Comparison of ENCODE assay signal across 7 mouse cellular contexts in genomic region chr4:43558028-43558630, GRCm38 (mm10). TPM values are rescaled to one million over a fixed set of nuclear protein-coding genes. Genes with fewer than 3 reads are reported as not detected.
DNase-seq lines count a peak whose midpoint lies in the region; ATAC-seq and TF ChIP-seq lines count a peak whose summit lies in the region.

No protein-coding gene starts in this region.

- H3K4me2 ChIP-seq in embryonic facial prominence, embryonic 15.5 days (replicated peaks), result peak overlapping the region; percentile 84
- peak overlapping the region; percentile 79 for H3K4me2 ChIP-seq in kidney, postnatal 0 days (ENCODE audit: low read length)

- no peak overlapping the region for H3K4me3 ChIP-seq in testis, adult 2 months (ENCODE audit: control insufficient read depth, low read depth, low read length)
- H3K4me3 ChIP-seq in embryonic facial prominence, embryonic 15.5 days (replicated peaks), result peak overlapping the region; percentile 27
- peak overlapping the region; percentile 11 for H3K4me3 ChIP-seq in kidney, postnatal 0 days (replicated peaks; ENCODE audit: low read depth, low read length)
- H3K4me3 ChIP-seq in macrophage (ENCODE audit: inconsistent target), result peak overlapping the region; percentile 94

- peaks cover 90% of the 10 kb centered on the region for H3K79me2 ChIP-seq in macrophage (ENCODE audit: inconsistent target)

- peaks cover 2% of the 10 kb centered on the region for H3K36me3 ChIP-seq in testis, adult 2 months (ENCODE audit: control insufficient read depth, insufficient read depth, low read length)
- H3K36me3 ChIP-seq in embryonic facial prominence, embryonic 15.5 days, result peaks cover 37% of the 10 kb centered on the region
- H3K36me3 ChIP-seq in kidney, postnatal 0 days (ENCODE audit: insufficient read depth, low read length), result peaks cover 35% of the 10 kb centered on the region
- peaks cover 41% of the 10 kb centered on the region for H3K36me3 ChIP-seq in macrophage (ENCODE audit: inconsistent target)

- TF ChIP-seq CTCF in testis, adult 2 months (IDR thresholded peaks at IDR 0.05; ENCODE audit: control insufficient read depth, insufficient read depth, insufficient replicate concordance, low read depth, low read length), result no peak
- no peak for TF ChIP-seq CTCF in kidney, postnatal 0 days (IDR thresholded peaks at IDR 0.05; ENCODE audit: low read depth)

- peaks cover 13% of the 10 kb centered on the region for H3K4me1 ChIP-seq in testis, adult 2 months (ENCODE audit: control insufficient read depth, insufficient read depth, low read length)
- peaks cover 43% of the 10 kb centered on the region for H3K4me1 ChIP-seq in embryonic facial prominence, embryonic 15.5 days
- peaks cover 39% of the 10 kb centered on the region for H3K4me1 ChIP-seq in kidney, postnatal 0 days (replicated peaks; ENCODE audit: insufficient read depth, low read length)

- 21% methylated on average over 5 of the region's 5 CpGs for WGBS in embryonic facial prominence, embryonic 15.5 days
- whole genome bisulfite sequencing in kidney, postnatal 0 days, result 19% methylated on average over 5 of the region's 5 CpGs
- 6% methylated on average over 5 of the region's 5 CpGs for WGBS in macrophage (ENCODE audit: missing documents)

- no peaks in the 10 kb centered on the region for H3K9me3 ChIP-seq in embryonic facial prominence, embryonic 15.5 days (replicated peaks)
- no peaks in the 10 kb centered on the region for H3K9me3 ChIP-seq in kidney, postnatal 0 days (replicated peaks; ENCODE audit: low read length)

- TF ChIP-seq POLR2A in testis, adult 2 months (IDR thresholded peaks at IDR 0.05; ENCODE audit: control insufficient read depth, low read depth, low read length), result no peak

- no peak for ATAC-seq in embryonic facial prominence, embryonic 15.5 days (ENCODE audit: insufficient number of reproducible peaks, low FRiP score, low TSS enrichment, low read depth)
- ATAC-seq in kidney, postnatal 0 days (replicated peaks; ENCODE audit: low FRiP score, low read depth), result no peak; the same call in 1 of the 2 replicates

- peak overlapping the region; percentile 21; the same call in 1 of the 2 replicates for H3K9ac ChIP-seq in embryonic facial prominence, embryonic 15.5 days
- H3K9ac ChIP-seq in kidney, postnatal 0 days (ENCODE audit: low read depth, low read length), result peak overlapping the region; percentile 43; the same call in 1 of the 2 replicates

- peak overlapping the region; percentile 41; the same call in 1 of the 2 replicates for H3K27ac ChIP-seq in testis, adult 2 months (ENCODE audit: control insufficient read depth, insufficient read depth, low read depth, low read length)
- H3K27ac ChIP-seq in embryonic facial prominence, embryonic 15.5 days (replicated peaks), result peak overlapping the region; percentile 85
- H3K27ac ChIP-seq in kidney, postnatal 0 days, result peak overlapping the region; percentile 99
- H3K27ac ChIP-seq in macrophage, result peak overlapping the region; percentile 97

- no peak for DNase-seq in testis, postnatal 10 days (ENCODE audit: low spot score)
- DNase-seq in kidney, postnatal 0 days (ENCODE audit: low spot score), result peak; percentile 92
- no peak for DNase-seq in gastrocnemius, postnatal 4 days (ENCODE audit: low spot score in 2 of 2)
- DNase-seq in left cerebral cortex, postnatal 14 days (ENCODE audit: low spot score in 2 of 2), result no peak

- intact Hi-C loops in left cerebral cortex, postnatal 14 days (cut with DNase I), result no loop called here

- no peaks in the 10 kb centered on the region for H3K27me3 ChIP-seq in testis, adult 2 months (ENCODE audit: control insufficient read depth, insufficient read depth, low read length)
- H3K27me3 ChIP-seq in embryonic facial prominence, embryonic 15.5 days, result no peaks in the 10 kb centered on the region
- H3K27me3 ChIP-seq in kidney, postnatal 0 days (ENCODE audit: insufficient read depth, low read length), result no peaks in the 10 kb centered on the region

RNA-seq across cellular contexts. Expression of gene Creb3, which starts 4.0 kb away (rescaled TPM):
- polyA plus RNA-seq in testis, adult 2 months (2012; rRNA removed), result 27.9 and 35.0 TPM in 2 replicates
- 77.5 and 88.2 TPM in 2 replicates for polyA plus RNA-seq in embryonic facial prominence, embryonic 15.5 days (2015; fragmentation: Nextera tagmentation; extraction: Ambion mirVana)
- polyA plus RNA-seq in kidney, postnatal 0 days (2015; fragmentation: Nextera tagmentation; extraction: Ambion mirVana), result 74.1 and 76.5 TPM in 2 replicates
- 100 to 1,000 TPM in 8 of 26 experiments, 10 to 100 TPM in 18; 29.0 to 168 (median 80.2) TPM for total RNA-seq in macrophage (2018; cell fraction: chromatin; rRNA removed)
- 10 to 100 TPM; 35.3 to 65.4 (median 48.7) TPM for total RNA-seq in macrophage (2018; cell fraction: cytosol; rRNA removed)
- total RNA-seq in macrophage (2018; cell fraction: nucleus; rRNA removed), result 100 to 1,000 TPM in 1 of 26 experiments, 10 to 100 TPM in 25; 29.3 to 118 (median 53.9) TPM
- 33.3 to 58.6 TPM (median 47.6 TPM) in 3 replicates for polyA plus RNA-seq in macrophage (2018)
- total RNA-seq in gastrocnemius, postnatal 4 days (2021), result 10 to 100 TPM; 51.9 to 55.1 TPM
- 10 to 100 TPM; 68.9 to 69.2 TPM for total RNA-seq in left cerebral cortex, postnatal 14 days (2021)

RNA-seq across cellular contexts. Expression of gene Tln1, which starts 4.4 kb away (rescaled TPM):
- polyA plus RNA-seq in testis, adult 2 months (2012; rRNA removed), result 44.9 and 51.8 TPM in 2 replicates
- polyA plus RNA-seq in embryonic facial prominence, embryonic 15.5 days (2015; fragmentation: Nextera tagmentation; extraction: Ambion mirVana), result 55.8 and 60.9 TPM in 2 replicates
- 64.9 and 65.8 TPM in 2 replicates for polyA plus RNA-seq in kidney, postnatal 0 days (2015; fragmentation: Nextera tagmentation; extraction: Ambion mirVana)
- total RNA-seq in macrophage (2018; cell fraction: chromatin; rRNA removed), result 100 to 1,000 TPM; 371 to 915 (median 599) TPM
- total RNA-seq in macrophage (2018; cell fraction: cytosol; rRNA removed), result 100 to 1,000 TPM; 102 to 313 (median 224) TPM
- total RNA-seq in macrophage (2018; cell fraction: nucleus; rRNA removed), result 1,000 to 10,000 TPM in 1 of 26 experiments, 100 to 1,000 TPM in 25; 373 to 1,005 (median 515) TPM
- polyA plus RNA-seq in macrophage (2018), result 179 to 305 TPM (median 276 TPM) in 3 replicates
- total RNA-seq in gastrocnemius, postnatal 4 days (2021), result 100 to 1,000 TPM; 137 to 140 TPM
- 10 to 100 TPM; 53.6 to 60.4 TPM for total RNA-seq in left cerebral cortex, postnatal 14 days (2021)

RNA-seq across cellular contexts. Expression of gene Rgp1, which starts 20.4 kb away (rescaled TPM):
- 36.8 and 37.6 TPM in 2 replicates for polyA plus RNA-seq in testis, adult 2 months (2012; rRNA removed)
- polyA plus RNA-seq in embryonic facial prominence, embryonic 15.5 days (2015; fragmentation: Nextera tagmentation; extraction: Ambion mirVana), result 28.6 and 32.5 TPM in 2 replicates
- polyA plus RNA-seq in kidney, postnatal 0 days (2015; fragmentation: Nextera tagmentation; extraction: Ambion mirVana), result 15.9 and 17.8 TPM in 2 replicates
- 100 to 1,000 TPM in 3 of 26 experiments, 10 to 100 TPM in 23; 18.8 to 127 (median 60.4) TPM for total RNA-seq in macrophage (2018; cell fraction: chromatin; rRNA removed)
- total RNA-seq in macrophage (2018; cell fraction: cytosol; rRNA removed), result 10 to 100 TPM; 12.4 to 25.8 (median 19.7) TPM
- total RNA-seq in macrophage (2018; cell fraction: nucleus; rRNA removed), result 10 to 100 TPM; 16.6 to 67.8 (median 38.6) TPM
- polyA plus RNA-seq in macrophage (2018), result 17.6 to 45.0 TPM (median 21.9 TPM) in 3 replicates
- total RNA-seq in gastrocnemius, postnatal 4 days (2021), result 10 to 100 TPM; 37.1 to 41.3 TPM
- 10 to 100 TPM; 47.7 to 56.3 TPM for total RNA-seq in left cerebral cortex, postnatal 14 days (2021)

RNA-seq across cellular contexts. Expression of gene Gba2, which starts 20.5 kb away (rescaled TPM):
- polyA plus RNA-seq in testis, adult 2 months (2012; rRNA removed), result 61.0 and 65.0 TPM in 2 replicates
- polyA plus RNA-seq in embryonic facial prominence, embryonic 15.5 days (2015; fragmentation: Nextera tagmentation; extraction: Ambion mirVana), result 21.3 and 22.3 TPM in 2 replicates
- polyA plus RNA-seq in kidney, postnatal 0 days (2015; fragmentation: Nextera tagmentation; extraction: Ambion mirVana), result 14.2 and 15.9 TPM in 2 replicates
- total RNA-seq in macrophage (2018; cell fraction: chromatin; rRNA removed), result 10 to 100 TPM in 18 of 26 experiments, 1 to 10 TPM in 8; 2.7 to 52.8 (median 21.1) TPM
- total RNA-seq in macrophage (2018; cell fraction: cytosol; rRNA removed), result 10 to 100 TPM in 2 of 26 experiments, 1 to 10 TPM in 24; 3.1 to 11.9 (median 7.6) TPM
- 10 to 100 TPM in 17 of 26 experiments, 1 to 10 TPM in 9; 4.5 to 31.6 (median 15.2) TPM for total RNA-seq in macrophage (2018; cell fraction: nucleus; rRNA removed)
- 5.4 to 9.2 TPM (median 8.6 TPM) in 3 replicates for polyA plus RNA-seq in macrophage (2018)
- 10 to 100 TPM; 11.5 to 12.0 TPM for total RNA-seq in gastrocnemius, postnatal 4 days (2021)
- 10 to 100 TPM; 67.8 to 71.5 TPM for total RNA-seq in left cerebral cortex, postnatal 14 days (2021)

RNA-seq across cellular contexts. Expression of gene Msmp, which starts 26.2 kb away (rescaled TPM):
- polyA plus RNA-seq in testis, adult 2 months (2012; rRNA removed), result 0.83 and 1.1 TPM in 2 replicates
- 1.5 and 1.6 TPM in 2 replicates for polyA plus RNA-seq in embryonic facial prominence, embryonic 15.5 days (2015; fragmentation: Nextera tagmentation; extraction: Ambion mirVana)
- polyA plus RNA-seq in kidney, postnatal 0 days (2015; fragmentation: Nextera tagmentation; extraction: Ambion mirVana), result 2.0 and 2.5 TPM in 2 replicates
- not detected for total RNA-seq in macrophage (2018; cell fraction: chromatin; rRNA removed)
- total RNA-seq in macrophage (2018; cell fraction: cytosol; rRNA removed), result not detected
- total RNA-seq in macrophage (2018; cell fraction: nucleus; rRNA removed), result not detected
- polyA plus RNA-seq in macrophage (2018), result not detected in 3 replicates
- not detected for total RNA-seq in gastrocnemius, postnatal 4 days (2021)
- total RNA-seq in left cerebral cortex, postnatal 14 days (2021), result not detected

Comparison
In these comparisons a context has a peak if more than half of its experiments do, and no peak if none do; other contexts are left out.
1. H3K27ac ChIP-seq: peak in every context shown above with its lines; median percentile 99 in kidney, postnatal 0 days; 97 in macrophage; 85 in embryonic facial prominence, embryonic 15.5 days; 41 in testis, adult 2 months.